Mouse (Mus musculus): ENCODE results near the gene Olfr6.
"Not testable (repeated sequence)": the region's sequence is repeated elsewhere in the genome, so short reads cannot be mapped to it uniquely, and the experiment has no call there.

Gene Olfr6

DNA sequence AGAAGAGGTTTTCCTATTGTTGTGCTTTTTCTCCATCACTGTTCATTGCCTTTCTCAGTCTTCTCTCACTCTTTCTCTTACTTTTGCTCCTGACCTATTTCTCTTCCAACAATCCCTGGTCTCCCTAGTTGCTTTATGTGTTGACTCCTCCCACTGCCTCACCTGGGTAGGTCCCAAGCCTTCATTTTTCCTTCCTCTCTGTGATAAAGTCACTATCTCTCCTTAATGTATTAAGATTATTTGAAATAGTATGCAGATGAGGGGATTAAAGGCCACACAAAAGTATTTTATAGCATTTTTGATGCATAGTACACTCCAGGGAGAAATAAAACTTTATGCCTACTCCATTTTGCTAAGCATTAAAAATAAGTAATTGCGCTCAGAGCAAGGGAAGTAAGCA, at the start of gene Olfr6:
Gene Olfr6 (minus strand): TSS at position 101 of the 400 bp plus-strand sequence.
- DNase-seq = no peak

DNA sequence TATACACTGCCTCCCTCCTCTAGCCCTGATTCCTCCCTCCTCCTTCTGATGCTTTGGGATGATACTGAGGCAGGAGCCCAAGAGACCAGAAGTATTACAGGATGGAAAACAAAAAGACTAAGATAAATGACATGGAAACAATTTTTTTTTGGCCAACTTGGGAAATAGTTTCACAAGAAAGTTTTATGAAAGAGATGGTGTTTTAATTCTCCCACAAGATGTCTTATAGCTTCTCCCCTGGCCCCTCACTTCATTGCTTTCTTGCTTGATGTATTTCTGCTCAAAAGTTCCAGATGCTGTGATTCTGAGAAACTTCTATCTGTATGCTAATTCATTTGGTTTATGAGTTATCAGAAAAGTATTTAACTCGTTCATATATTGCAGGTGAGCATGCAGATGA, 42.2 kb upstream of the Olfr6 start, which contains the start of gene Olfr2:
Gene Olfr2 (minus strand): TSS at position 101 of the 400 bp plus-strand sequence.
- no peak for DNase-seq

DNA sequence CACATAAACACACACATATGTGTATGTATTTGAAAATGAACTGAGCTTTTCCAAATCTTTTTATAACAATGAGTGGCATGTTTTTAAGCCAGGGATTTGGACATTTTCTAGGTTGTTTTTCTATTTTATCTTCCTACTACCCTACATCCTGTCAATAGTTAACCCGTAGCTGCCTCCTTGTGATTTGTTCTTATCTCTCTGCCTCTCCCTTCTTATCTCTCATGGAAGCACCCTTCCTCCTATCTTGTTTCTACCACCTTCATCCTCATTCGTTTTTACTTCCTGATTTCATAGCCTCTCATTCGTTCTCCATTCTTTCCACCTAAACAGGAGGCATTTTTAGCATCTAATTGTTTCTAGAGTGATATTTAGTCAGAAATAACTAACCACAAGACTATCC, 40.4 kb upstream of the Olfr6 start:
- no peak for DNase-seq

DNA sequence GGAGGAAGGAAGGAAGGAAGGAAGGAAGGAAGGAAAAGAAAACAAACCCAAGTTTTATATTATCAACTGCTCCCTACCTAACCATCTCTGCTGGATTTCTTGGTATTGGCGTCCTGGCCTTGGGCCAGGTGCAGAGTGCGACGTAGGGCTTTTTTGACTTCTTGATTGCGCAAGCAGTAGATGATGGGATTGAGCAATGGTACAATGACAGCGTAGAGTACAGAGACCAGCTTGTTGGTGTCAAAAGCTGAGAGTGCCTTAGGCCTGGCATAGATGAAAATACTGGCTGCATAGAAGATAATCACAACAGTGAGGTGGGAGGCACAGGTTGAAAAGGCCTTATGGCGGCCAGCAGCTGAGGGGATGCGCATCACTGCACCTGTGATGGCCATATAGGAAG, 37.1 kb upstream of the Olfr6 start:
- DNase-seq = no peak

DNA sequence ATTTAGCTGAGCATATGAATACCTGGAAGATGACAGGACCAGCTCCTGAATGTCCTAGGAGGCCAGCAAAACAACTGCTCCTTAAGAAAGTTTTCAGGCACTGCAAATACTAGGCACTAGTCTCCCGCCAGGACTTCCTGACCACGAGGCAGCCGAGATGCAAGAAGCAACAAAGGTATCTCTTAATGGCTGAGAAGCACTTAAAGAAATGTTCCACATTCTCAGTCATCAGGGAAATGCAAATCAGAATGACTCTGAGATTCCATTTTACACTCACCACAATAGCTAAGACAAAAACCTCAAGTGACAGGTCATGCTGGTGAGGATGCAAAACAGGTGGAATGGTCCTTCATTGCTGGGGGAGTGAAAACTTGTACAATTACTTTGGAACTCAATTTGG, 21.5 kb upstream of the Olfr6 start:
- no peak for DNase-seq

DNA sequence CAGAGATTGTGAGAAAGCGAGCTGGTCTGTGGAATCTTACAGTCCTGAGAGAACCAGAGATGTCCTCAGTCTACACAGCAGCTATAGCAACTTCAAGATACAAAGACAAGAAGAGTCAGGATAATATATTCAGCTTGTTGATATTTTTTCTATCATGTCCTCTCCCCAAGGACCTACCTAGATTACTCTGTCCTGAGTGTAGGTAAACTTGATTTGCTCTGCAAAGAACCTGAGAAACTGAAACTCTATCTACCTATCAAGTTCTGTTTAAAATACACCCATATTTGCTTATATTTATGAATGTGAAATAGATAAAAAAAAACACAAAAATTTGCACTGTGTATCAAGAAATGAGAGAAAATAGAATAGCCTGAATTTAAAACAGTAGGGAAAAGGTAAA, 11.6 kb upstream of the Olfr6 start, which contains the start of gene Olfr711:
Gene Olfr711 (minus strand): TSS at position 101 of the 400 bp plus-strand sequence.
- DNase-seq = no peak

DNA sequence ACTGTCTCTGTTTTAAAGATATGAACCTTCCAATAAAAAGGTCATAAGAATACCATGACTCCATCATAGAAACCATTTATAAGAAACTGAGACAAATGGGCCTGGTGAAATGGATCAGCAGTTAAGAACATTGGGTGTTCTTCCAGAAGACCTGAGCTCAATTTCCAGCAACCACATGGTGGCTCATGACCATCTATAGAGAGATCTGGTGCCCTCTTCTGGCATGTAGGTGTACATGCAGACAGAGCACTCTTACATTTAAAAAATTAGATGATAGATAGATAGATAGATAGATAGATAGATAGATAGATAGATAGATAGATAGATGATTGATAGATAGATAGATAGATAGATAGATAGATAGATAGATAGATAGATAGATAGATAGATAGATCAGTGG, 3.8 kb upstream of the Olfr6 start:
- not testable (repeated sequence) for DNase-seq

DNA sequence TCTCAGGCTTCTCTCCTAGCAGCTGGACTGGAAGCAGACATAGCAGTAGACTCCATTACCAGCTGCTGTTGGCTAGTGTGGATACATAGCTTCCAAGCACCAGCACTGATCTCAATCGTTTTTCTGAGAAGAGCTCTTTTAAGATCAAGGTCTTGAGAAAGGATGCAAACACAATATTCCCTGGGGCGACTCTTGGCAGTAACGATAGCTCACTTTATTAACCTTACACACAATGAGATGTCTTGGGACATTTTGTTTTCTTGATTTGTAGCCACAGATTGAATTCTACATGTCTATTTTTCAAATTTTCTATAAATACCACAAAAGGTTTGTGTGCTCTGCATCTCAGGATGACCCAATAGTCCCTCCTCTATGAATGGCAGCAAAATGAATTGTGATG, 15.5 kb downstream of the Olfr6 start, which contains the start of gene Olfr710:
Gene Olfr710 (minus strand): TSS at position 101 of the 400 bp plus-strand sequence.
- DNase-seq = no peak

DNA sequence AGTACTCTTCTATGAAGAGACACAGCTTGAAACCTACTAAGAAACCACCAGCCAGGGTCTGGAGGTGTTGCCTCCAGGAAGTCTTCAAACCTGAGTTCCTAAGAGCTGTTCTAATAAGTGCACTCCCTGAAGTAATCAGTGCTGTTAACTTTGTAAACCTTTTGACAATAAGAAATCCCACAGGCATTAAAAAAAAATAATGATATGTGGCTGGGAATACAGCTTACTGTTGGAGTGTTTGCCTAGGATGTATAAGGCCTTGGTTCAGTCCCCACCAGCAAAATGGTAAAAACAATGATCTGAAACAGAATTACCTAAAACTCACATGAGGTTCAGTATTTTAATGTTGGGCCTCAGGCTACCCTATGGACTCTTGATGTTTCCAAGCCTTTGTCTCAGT, 31.6 kb downstream of the Olfr6 start, which contains the start of gene Olfr709-ps1:
Gene Olfr709-ps1 (minus strand): TSS at position 101 of the 400 bp plus-strand sequence.
- no peak for DNase-seq

DNA sequence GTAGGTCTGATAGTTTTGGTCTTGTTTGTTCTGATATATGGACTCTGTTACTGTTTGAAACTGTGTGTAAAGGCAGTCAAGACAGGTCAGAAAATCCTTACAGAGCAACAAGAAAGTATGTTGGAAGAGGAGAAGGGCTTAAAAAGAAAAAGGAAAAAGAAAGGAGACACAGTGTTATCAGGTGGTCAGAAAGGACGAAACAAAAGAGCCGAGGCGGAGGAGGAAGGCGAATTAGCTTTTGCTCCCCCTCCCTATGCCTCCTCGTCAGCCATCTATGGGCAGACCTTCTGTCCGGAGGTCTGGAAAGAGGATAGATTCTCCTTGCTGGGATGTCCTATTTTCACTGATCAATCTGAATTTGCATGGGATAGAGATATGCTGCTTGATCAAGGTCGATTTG, 42.8 kb downstream of the Olfr6 start:
- DNase-seq = not testable (repeated sequence)

DNA sequence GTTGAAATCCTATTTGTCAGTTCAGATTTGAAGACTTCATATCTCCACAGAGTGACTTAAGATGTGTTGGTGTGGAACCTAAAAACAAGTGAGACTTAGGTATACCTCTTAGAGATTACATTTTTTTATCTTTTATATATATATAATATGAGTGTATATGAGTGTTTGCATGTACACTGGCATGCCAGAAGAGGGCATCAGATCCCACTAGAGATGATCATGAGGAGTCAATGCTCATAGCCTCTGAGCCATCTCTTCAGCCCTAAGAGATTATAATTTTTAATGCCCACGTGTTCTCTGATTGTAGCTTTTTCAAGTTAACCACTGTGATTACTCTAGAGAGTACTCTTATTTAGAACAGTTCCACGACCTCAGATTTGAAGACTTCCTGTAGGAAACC, 56.1 kb downstream of the Olfr6 start, which contains the start of gene Olfr1532-ps1:
Gene Olfr1532-ps1 (plus strand): TSS at position 326 of the 400 bp plus-strand sequence.
- no peak for DNase-seq
